Mouse (Mus musculus) hindlimb bud, embryonic 11.5 days (tissue): ENCODE results near the gene Recql.
A peak's percentile ranks its signal among the peaks of the same experiment; 100 is the strongest.
"Not testable (repeated sequence)": the region's sequence is repeated elsewhere in the genome, so short reads cannot be mapped to it uniquely, and the experiment has no call there.

ENCODE experiments used
- DNase-seq: peaks from one replicate; pipeline ENCODE4 v3.0.0-alpha.2; 2012; ENCODE audit warnings: low read depth, low spot score; ENCODE audit errors: extremely low spot score

Gene Recql

DNA sequence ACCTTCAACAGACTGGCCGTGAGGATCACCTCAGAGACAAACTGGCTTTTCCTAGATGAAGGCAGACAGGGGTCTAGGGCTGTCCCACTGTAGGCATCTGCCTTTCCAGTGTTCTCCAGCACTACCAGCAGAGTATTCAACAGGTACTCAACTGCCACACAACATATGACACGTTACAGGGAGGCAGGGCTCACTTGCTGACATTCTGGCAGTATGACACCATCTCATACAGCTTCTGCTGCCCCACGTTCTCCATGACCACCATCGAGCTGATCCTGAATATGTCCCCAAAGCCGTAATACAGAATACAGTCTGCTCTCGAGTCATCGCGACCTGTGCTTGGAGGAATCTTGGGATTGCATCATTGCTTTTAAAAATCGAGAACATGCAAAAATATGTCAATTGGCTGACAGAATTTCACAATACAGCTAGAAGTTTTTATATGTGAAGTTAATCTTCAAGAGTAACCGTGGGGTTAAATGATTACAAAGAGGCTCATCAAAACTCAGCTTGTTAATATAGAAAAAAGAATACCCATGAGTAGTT, 20.3 kb downstream of the Recql start:
- DNase-seq, result no peak

DNA sequence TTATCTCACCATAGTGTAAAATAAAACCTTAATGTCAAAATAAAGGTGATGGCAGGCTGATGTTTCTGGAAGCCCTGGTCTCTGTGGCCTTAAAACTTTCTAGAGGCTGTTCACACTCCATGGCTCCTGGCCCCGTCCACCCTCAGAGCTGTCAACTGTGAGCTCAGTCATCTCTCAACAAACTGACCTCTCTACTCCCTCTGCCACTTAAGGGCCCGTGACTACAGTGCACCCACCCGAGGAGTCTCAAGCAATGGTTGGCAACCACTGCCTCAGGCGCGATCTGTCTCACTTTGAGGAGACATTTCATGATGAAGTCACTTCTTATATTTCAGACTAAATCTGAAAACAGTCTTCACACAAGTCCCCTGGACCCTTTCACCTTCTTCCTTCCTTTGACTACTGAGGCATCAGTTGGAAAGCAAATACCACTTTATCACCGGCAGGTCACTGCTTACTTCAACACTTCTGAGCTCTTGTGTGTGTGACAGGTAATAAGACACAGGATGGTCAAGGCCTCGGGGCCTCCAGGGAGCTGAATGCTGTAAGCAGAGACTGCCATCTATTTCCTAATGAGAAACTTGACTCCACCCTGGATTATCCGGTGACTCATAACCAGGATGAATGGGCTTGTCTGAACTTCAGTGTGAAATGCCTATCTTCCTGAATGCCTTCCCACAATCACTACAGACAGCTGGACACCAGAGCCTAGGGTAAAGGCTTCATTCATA, 21.0 kb downstream of the Recql start:
- no peak for DNase-seq

DNA sequence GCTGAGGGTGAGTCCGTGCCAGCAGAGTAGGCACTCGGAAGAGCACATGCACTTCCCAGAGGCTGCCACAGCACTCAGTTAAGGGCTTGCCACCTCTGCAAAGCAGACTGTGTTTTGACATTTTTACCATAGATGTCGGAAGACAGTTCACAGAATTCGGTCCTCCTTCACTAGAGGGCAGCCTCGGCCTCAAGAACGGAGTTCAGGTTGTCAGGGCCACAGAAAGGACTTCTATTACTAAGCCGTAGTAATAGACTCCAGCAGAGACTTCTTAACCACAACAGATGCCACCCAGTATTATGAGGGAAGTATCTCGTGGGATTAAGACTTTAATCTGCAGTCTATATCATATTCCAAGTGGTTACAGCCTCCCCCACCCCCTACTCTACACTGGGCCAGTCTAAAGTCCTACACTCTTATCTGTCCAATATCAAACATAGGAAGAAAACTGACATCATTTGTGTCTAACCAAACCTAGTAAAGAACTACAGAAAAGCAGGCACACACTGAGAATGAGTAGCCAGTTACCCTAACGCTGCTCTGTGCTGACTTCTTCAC, 23.8 kb downstream of the Recql start:
- DNase-seq, result no peak

DNA sequence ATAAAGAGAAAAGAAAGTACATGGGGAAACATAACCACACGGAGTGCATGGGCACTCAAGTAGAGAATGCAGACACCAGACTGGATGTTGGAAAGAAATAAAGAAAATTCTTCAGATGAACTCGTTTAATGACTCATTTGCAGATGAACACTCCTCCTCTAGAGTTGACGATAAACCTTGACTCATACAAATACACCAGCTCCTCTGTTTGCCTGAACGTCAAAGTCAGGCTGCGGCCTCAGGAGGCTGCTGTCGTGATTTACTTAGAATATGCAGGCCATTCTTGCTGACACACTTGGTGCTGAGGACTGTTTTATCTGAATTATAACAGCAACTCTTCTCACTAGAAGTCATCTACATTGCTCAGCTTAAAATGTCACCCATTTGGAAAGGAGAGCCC, 24.9 kb downstream of the Recql start:
- DNase-seq, result no peak

DNA sequence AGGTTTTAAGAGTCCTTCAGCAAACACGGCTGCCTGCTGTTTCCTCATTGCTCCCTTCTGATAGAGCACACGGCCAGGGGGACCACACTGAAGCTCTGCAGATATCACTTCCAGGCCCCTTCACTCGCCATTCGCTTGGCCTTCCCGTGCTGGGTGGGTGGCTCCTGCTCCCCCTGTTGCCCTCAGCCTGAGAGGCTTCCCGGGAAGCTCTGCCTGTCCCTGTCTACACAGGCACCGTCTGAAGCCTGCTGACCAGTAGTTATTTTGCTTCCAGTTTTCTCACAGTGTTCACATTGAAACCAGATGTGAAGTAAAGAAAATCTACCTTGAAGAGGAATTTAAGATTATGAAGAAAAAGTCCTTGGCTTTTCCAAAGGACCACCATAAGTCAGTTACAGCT, 29.8 kb downstream of the Recql start:
- no peak for DNase-seq

DNA sequence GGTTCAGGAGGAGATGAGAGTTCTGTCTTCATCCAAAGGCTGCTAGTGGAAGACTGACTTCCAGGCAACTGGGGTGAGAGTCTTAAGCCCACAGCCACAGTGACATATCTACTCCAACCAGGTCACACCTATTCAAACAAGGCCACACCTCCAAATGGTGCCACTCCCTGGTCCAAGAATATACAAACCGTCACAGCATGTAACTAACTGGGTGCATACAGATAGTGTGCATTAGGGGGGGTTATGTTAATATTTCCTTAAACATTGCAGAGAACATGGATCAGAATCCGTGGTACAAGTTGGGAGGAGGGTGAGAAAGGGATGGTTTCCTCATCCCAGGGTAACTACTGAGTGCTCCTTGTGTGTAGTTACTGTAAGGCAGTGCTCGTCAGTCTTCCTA, 34.8 kb downstream of the Recql start:
- DNase-seq, result not testable (repeated sequence)

DNA sequence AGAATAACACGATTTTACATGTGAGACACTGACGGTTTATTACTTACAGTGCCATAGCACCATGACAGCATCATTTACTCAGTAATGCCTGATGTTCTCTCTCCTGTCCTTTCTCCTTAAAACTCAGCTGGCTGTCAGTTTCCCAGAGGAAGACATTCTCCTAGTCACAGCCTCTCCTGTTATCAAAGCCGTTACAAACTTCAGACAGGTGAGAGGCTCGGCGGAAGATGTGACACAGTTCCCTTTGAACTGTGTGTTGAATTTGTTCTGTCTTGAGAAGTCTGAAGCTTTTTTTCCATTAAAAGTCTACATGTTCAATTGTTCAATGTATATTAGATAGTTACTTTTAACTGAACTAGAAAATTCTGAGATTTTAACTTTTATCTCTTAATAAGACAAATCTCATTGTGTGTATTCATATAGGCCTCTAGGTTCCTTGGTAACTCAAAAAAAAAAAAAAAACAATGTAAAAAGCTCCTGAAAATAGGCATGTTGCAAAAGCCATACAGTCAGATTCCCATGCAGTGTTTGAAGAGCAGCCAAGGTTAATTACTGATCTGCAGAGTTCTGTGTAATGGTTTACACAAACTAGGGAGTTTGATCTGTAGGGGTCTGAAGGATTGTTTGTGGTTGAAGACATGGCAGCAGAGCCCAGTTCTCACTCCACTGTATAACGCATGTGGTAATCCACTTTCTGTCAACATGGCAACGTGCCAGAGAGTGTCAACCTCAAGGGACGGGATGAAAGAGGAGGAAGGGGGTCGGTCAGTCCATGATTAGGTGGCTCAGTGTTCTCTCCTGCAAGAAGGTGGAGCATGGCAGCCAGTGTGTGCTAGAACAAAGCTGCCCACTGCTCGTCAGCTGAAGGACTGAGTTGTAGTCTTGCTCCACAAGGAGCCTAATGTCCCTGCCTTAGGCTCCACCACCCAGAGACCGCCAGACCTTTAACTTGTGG, 39.2 kb downstream of the Recql start:
- DNase-seq, result no peak

DNA sequence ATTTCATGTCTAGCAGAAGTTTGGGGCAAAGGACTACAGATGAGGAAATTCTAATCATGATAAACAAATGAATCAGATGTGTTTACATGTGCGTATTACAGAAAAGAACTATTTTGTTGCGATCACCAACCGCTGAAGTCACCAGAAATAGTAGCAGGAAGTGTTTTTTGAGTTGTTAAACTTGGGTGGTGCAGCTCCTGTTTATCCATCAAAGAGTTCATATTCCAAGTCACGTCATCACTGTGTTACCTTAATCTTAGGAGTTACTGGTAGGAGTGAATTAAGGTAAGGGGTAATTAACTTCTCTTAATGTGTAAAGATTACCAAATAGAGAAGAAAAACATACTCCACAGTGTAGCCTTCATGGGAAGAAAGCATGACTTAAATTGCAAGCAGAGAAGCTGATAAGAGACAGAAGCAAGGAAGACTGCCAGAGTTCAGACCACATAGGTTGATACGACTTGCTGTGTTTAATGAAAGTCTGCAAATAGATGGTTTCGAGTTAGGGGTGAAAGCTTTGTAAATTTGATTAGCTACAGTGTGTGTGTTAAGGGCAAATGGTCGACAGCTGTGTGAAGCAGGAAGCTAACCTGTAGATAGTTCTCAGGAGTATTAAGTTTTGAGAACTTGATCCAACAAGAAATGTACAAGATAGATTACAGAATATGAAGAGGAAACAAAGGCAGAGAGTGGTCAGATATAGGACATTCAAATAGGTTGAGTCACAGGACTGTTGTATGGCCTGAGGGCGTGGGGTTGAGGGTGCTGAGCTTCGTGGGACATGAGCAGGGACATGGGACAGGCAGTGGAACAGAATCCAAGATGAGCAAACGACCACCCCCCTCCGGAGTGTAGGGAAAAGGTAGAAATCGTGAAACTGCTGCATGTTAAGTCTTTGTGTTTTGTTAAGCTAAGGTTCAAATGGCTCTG, 40.4 kb downstream of the Recql start:
- no peak for DNase-seq

DNA sequence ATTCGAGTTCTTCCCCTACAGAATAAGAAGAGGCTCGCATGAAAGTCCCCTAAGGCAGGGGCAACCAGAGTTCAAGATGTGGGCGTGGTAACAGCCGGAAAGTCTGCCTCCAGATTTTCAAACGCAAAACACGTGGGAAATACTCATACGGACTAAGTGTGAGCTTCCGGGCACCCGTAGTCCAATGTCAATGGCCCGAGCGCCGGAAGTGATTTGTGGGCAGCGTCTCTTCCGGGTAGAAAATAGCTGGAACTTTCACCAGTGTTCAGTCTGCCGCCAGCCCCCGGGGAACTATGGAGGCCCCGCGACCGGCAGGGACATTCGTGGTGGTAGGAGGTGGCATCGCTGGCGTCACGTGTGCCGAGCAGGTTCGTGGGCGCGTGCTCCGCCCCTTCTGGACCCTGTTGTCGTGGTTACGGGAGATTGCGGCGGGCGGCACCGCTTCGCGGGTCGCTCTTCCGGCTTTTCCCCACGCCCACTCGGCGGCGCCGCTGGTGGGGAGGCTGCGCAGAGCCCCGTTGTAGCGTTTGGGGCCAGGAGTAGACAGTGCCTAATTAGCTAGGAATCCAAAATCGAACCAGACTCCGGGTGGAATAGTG, 41.3 kb downstream of the Recql start, which contains the start of gene Pyroxd1:
Gene Pyroxd1, plus strand, starts transcription at position 215 of the 599 bp plus-strand sequence.
- DNase-seq, result peak; percentile 79

DNA sequence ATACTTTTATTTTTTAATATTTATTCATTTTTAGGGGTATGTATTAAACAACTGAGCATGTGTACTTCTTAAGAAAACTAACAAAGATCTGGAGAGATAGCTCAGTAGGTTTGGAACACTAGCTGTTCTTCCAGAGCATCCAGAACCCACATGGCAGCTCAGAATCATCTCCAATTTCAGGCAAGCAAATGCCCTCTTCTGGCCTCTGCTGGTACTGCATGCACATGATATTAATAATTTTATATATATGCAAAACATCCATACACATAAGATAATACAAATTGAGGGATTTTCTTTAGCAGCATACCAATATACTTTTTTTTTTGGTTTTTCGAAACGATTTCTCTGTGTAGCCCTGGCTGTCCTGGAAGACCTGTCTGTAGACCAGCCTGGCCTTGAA, 43.3 kb downstream of the Recql start:
- no peak for DNase-seq

DNA sequence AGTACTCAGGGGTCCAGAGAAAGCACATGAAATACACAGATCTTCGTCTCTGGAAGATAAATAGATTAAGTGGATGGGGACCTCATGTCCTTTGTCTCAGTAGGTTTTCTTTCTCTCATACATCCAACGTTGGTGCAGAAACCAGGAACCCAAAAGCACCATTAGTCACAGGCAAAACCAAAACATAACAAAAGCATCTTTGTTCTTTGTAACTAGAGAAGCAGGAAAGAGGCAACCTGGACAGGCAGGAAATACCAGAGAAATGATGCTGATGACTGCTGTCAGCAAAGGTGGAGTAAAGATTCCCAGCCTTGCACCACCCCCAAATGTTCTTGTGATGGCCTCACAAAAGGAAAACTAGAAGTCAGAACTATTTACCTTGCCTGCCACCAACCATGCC, 47.3 kb downstream of the Recql start:
- DNase-seq, result no peak

DNA sequence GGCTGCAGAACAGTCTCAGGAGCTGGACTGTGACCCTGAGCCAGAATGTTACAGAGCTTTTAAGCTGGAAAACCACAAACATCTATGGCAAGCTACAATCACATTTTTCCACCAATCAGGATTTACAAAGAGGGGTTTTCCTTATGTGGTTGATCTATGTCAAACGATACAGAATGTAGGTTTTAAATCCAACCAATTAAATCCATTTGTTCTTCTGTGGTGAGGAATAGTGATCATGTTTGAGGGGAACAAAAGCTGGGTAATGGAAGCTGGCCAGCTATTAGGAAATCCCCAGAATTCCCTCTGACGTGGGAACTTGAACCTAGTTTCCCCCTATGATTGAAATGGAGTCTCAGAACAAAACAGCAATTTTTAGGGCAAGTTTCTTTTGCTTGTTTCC, 47.9 kb downstream of the Recql start:
- no peak for DNase-seq

DNA sequence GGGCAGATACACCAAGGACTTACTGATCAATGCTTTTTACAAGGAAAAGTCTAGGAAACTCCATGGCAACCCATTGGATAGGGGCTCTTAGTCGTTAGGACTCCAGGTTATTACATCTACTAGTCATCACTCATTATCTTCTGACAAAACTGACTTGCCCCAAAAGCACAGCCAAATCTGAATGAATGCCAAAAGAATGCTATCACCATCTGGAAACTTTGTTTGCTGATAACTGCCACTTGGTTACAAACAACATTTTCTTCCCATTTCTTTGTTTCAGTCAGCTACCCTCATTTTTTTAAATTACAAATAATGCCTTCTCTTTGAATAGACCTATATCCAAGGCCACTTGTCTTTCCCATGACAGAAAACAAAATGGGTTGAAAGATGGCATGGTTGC, 57.7 kb downstream of the Recql start:
- no peak for DNase-seq

DNA sequence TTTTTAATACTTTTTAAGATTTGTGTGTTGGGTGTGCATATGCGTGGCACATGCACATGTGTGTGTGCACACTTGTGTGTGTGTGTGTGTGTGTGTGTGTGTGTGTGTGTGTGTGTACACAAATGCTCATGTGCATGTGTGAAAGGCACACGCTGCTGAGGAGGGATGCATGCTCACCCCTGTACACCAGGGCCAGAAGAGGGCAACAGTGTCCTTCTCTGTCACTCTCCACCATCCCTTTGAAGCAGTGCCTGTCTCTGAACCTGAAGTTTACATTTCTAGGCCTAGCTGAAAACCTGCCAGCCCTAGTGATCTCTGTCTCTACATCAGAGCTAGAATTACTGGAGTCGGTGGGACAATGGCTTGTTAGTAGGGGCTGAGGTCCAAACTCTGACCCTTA, 60.3 kb downstream of the Recql start:
- DNase-seq, result no peak

DNA sequence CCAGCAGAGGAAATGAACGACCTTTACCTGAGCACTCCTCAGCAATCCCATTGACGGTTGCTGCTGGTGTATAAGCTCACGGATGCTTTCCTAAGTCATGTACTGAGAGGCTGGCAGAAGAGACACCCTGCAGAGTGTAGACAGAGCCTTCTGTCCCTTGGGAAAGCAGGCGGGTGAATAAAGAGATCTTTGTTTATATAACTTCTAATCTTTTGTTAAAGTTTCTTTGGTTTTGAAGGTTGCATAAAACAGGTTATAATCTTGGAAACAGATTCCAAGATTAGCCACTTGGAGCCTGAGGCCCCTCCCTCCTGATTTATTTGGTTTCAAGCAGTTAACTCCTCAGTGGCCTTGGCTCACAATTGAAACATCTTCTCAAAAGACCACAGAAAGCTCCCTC, 64.0 kb downstream of the Recql start, which contains the start of gene Slco1a5:
Gene Slco1a5, minus strand, starts transcription at position 101 of the 400 bp plus-strand sequence.
- no peak for DNase-seq

DNA sequence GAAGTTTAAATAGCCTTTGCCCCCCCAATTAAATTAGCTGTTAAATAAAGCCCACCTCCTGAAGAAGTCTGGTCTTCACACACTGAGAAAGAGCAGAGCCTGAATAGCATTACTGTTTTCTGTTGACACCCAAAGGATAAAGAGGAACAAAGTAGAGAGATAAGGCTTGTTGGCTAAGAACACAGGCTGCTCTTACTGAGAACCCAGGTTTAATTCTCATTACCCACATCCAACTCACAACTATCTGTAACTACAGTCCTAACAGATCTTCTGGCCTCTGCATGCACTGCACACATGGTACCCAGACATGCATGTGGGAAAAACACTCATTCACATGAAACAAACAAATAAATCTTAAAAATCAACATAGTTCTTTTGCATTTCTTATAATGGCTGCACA, 69.8 kb downstream of the Recql start:
- no peak for DNase-seq

DNA sequence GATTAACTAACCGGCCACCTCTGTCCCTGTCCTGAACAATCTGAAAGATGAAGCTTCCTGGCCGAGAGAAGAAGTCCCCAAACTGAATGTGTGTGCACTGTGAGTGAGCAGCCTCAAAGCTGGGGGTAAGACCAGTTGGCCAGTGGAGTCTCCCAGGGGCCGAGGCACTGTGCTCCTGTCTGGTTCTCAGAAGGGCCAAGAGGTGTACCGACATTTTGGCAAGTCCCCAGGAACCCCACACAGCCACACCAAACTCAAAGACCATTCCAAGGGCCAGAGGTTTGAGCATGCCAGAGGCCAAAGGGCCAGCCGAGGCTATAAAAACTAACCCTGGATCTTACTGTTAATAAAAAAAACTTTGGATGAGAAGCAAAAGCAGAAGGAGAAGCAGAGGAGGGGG, 72.6 kb downstream of the Recql start:
- DNase-seq, result no peak

DNA sequence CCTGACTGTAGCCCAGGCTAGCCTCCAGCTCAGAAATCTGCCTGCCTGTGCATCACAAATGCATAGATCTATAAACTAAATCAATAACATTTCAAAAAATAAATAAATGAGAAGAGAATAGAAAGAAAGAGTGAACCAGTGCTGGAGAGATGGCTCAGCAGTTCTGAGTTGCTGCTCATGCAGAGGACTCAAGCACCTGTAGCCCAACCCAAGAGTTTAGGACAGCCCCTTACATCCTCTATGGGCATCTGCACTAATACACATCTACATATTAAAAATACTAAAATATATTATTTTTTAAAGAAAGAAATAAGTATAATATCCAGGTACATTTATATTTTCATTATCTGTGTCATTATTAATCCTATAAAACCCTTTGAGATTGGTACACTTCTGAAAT, 81.8 kb downstream of the Recql start:
- no peak for DNase-seq
